Mouse (Mus musculus) heart, postnatal 0 days (tissue): Measurements from ENCODE around the gene Tmem151a. TPM values are rescaled to one million over a fixed set of nuclear protein-coding genes. Genes with fewer than 3 reads are reported as not detected.
"Not testable (repeated sequence)": the region's sequence is repeated elsewhere in the genome, so short reads cannot be mapped to it uniquely, and the experiment has no call there.

Experiments used
- ATAC-seq: fragments of 200-750 bp; cut with Nextera tagmentation; 2 replicates; pipeline ENCODE4 v1.8.0; 2017; ENCODE audit warnings: low read depth, moderate number of reproducible peaks, moderate library complexity; ENCODE audit not compliant: insufficient read depth
- DNase-seq: peaks from one replicate; pipeline ENCODE4 v3.0.0-alpha.2; 2016; ENCODE audit warnings: low spot score
- H3K27ac ChIP-seq: fragments of 300-500 bp; sonication (generic); 2 replicates; pipeline ENCODE4 v1.5.1; 2014; ENCODE audit warnings: low read depth, mild to moderate bottlenecking
- H3K27me3 ChIP-seq: fragments of 300-500 bp; sonication (generic); 2 replicates; pipeline ENCODE4 v1.6.1; 2014; ENCODE audit warnings: low read length, mixed read lengths; ENCODE audit not compliant: control insufficient read depth, insufficient read depth
- H3K36me3 ChIP-seq: fragments of 300-500 bp; sonication (generic); replicated peaks from 2 replicates; pipeline ENCODE4 v1.6.1; 2014; ENCODE audit warnings: low read length, mixed read lengths; ENCODE audit not compliant: control insufficient read depth, insufficient read depth
- H3K4me1 ChIP-seq: fragments of 300-500 bp; sonication (generic); 2 replicates; pipeline ENCODE4 v1.6.1; 2014; ENCODE audit warnings: antibody characterized with exemption; ENCODE audit not compliant: control insufficient read depth, insufficient read depth
- H3K4me2 ChIP-seq: fragments of 300-500 bp; sonication (generic); 2 replicates; pipeline ENCODE4 v1.6.1; 2014; ENCODE audit warnings: low read depth, mild to moderate bottlenecking, low read length, moderate library complexity
- H3K4me3 ChIP-seq: fragments of 300-500 bp; sonication (generic); 2 replicates; pipeline ENCODE4 v1.5.1; 2014; ENCODE audit warnings: low read depth, low read length
- H3K9ac ChIP-seq: fragments of 300-500 bp; sonication (generic); replicated peaks from 2 replicates; pipeline ENCODE4 v1.6.1; 2014; ENCODE audit warnings: low read depth, low read length, mixed read lengths
- H3K9me3 ChIP-seq: fragments of 300-500 bp; sonication (generic); replicated peaks from 2 replicates; pipeline ENCODE4 v1.6.1; 2016; ENCODE audit warnings: low read length; ENCODE audit not compliant: control insufficient read depth
- CTCF ChIP-seq: IDR thresholded peaks from 2 replicates; pipeline ENCODE4 v1.5.1; 2016; ENCODE audit warnings: antibody characterized with exemption, control low read depth, low read depth
- EP300 ChIP-seq: IDR thresholded peaks from 2 replicates; pipeline ENCODE4 v1.6.1; 2016; ENCODE audit warnings: antibody characterized with exemption, low read depth
- WGBS: fragments of 180-500 bp; shearing (Covaris S2); extraction: QIAGEN DNeasy Blood & Tissue Kit; methylation state at CpG from one replicate; pipeline ENCODE4 v1.1.7; 2014; 5-methylcytosine and 5-hydroxymethylcytosine counted together
- polyA plus RNA-seq: library from polyadenylated mRNA; unstranded; fragments of >200 nt; fragmentation: Nextera tagmentation; extraction: Ambion mirVana; gene quantifications from 2 replicates; pipeline ENCODE4 v1.2.1, GENCODE M21; 2015
- total RNA-seq: library from RNA; depleted of rRNA; stranded (reverse); fragments of >200 nt; gene quantifications from 2 replicates; pipeline ENCODE4 v1.2.3, GENCODE M21; 2014; ENCODE audit warnings: low replicate concordance

Tmem151a gene
- total and polyA plus RNA-seq, 2 experiments from 2014 or later, result 2.6 to 3.0 TPM

DNA sequence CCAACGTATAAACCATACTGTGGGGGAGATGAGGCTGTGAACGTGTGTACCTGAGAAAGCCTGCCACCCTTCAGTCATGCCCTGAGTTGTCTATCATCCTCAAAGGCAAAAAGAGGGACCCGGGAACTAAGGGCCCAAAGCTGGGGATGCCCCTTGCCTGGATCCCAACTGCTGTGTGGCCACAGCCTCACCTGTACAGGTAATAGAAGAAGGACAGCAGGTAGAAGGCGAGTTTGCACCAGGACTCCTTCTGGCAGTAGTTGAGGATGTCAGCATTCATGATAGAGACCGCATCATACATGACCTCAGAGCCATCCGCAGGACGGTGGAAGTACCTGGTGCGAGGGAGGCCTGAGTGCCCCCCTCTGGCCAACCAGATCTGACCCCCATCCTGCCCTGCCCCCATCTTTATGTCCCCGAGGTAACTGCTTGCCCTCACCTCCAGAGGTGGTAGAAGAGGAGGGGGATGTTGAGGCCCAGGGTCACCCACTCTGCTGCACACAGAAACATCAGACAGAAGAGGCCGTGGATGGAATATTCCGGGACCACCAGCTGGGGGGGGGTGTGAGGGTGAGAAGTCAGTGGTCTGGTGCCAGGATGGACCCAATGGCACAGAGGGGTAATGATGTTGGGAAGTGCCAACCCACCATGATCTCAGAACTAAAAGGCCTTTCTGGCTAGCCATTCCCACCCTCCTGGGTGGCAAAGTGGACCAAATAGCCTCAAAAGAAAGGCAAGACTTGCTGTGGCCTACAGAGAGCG is 8.3 kb upstream of the Tmem151a start:
- no peaks in the 10 kb centered on the region for H3K27me3 ChIP-seq
- ATAC-seq (no peak), DNase-seq (peak; percentile 2)
- no peak overlapping the region for H3K9ac ChIP-seq
- 63% methylated on average over 12 of the region's 12 CpGs for WGBS
- no peak overlapping the region for H3K27ac ChIP-seq
- peaks cover 22% of the 10 kb centered on the region for H3K36me3 ChIP-seq
- no peaks in the 10 kb centered on the region for H3K9me3 ChIP-seq
- no peak overlapping the region for H3K4me2 ChIP-seq
- H3K4me3 ChIP-seq, result no peak overlapping the region
- TF ChIP-seq EP300 (no peak), CTCF (no peak)
- H3K4me1 ChIP-seq, result peaks cover 17% of the 10 kb centered on the region

DNA sequence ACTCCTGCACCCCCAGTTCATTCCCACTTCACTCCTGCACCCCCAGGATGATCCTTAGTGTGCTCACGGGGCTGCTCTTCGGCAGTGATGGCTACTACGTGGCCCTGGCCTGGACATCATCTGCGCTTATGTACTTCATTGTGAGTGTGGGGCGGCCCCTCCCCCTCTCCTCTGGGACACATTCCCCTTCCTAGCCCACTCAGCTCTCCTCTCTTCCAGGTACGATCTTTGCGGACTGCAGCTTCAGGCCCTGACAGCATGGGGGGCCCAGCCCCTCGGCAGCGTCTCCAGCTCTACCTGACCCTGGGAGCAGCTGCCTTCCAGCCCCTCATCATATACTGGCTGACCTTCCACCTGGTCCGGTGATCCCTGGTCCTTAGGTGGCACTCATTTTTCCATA is 6.8 kb upstream of the Tmem151a start:
- Histone ChIP-seq H3K27me3 (no peaks in the 10 kb centered on the region), H3K4me2 (no peak overlapping the region), H3K9me3 (no peaks in the 10 kb centered on the region), H3K4me1 (peaks cover 14% of the 10 kb centered on the region), H3K36me3 (peaks cover 22% of the 10 kb centered on the region), H3K4me3 (no peak overlapping the region), H3K27ac (no peak overlapping the region), H3K9ac (no peak overlapping the region)
- ATAC-seq (no peak), DNase-seq (no peak)
- 88% methylated on average over 10 of the region's 10 CpGs for WGBS
- TF ChIP-seq CTCF, result no peak
- no peak for TF ChIP-seq EP300

DNA sequence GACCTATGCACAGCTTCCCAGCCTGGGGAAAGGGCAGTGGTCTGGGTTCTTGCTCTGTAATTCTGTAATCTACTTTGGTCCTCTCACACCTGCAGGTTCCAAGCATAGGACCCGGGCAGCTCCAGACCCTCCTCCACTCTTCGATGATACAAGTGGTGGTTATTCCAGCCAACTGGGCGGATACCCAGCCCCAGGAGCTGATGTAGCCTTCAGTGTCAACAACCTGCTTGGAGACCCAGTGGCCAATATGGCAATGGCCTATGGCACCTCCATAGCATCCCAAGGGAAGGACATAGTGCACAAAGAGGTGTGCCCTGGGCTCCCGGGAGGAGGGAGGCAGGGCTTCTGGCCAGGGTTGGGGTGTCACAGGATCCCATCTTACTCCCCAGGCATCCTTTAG is 4.0 kb upstream of the Tmem151a start:
- H3K36me3 ChIP-seq, result peaks cover 22% of the 10 kb centered on the region
- ATAC-seq (no peak), DNase-seq (no peak)
- TF ChIP-seq EP300 (no peak), CTCF (no peak)
- H3K4me3 ChIP-seq, result peak overlapping the region; percentile 82
- WGBS, result 84% methylated on average over 4 of the region's 4 CpGs
- H3K4me1 ChIP-seq, result peaks cover 14% of the 10 kb centered on the region
- peak overlapping the region; percentile 98 for H3K4me2 ChIP-seq
- no peak overlapping the region for H3K27ac ChIP-seq
- H3K9ac ChIP-seq, result no peak overlapping the region
- no peaks in the 10 kb centered on the region for H3K9me3 ChIP-seq
- peaks cover 22% of the 10 kb centered on the region for H3K27me3 ChIP-seq

DNA sequence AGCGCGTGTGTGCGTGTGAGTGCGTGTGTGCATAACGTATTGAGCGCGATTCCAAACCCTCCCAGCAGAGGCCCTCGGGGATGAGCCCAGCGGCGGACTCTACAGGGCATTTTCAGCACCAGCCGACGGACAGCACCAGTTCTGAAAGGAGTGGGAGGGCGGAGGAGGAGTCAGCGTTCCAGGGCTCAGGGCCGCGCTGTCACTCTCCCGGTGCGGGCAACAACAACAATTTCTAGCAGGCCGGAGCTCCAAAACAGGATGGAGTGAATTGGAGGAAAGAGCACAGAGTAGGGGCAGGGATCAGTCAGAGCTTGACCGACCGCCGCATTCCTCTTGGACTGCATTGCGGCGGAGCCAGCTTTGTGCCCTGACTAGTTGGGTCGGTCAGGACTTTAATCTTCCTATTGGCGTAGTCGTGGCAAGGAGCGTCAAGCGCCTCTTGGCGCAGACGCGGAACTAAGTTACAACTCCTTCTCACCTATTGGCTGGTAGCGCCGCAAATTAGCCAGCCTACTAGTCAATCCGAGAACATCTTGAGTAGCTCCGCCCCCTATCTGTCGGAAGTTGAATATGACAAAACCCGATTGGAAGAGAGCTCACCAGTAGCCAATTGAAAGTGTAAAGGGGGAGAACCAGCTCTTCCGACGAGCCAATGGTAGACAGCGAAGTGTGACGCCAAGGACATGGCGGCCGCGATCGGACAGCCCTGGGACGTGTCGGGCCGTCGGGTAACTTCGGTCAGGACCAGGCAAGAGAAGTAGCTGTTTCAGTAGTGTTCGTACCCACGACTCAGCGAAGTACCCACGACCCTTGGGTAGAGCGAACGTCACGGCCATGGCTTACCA is 2.8 kb upstream of the Tmem151a start, which contains the start of gene Yif1a:
Yif1a (plus strand) TSS at position 655 of the 845 bp plus-strand sequence.
- Histone ChIP-seq H3K4me1 (peaks cover 14% of the 10 kb centered on the region), H3K4me2 (peak within 1 kb of the TSS; percentile 98), H3K27ac (peak within 1 kb of the TSS; percentile 76), H3K9me3 (no peaks in the 10 kb centered on the region), H3K36me3 (peaks cover 22% of the 10 kb centered on the region), H3K9ac (peak within 1 kb of the TSS; percentile 63), H3K4me3 (peak within 1 kb of the TSS; percentile 82), H3K27me3 (peaks cover 34% of the 10 kb centered on the region)
- ATAC-seq (peak; percentile 93), DNase-seq (peak; percentile 99)
- WGBS, result under 1% methylated on average over 58 of the region's 58 CpGs
- peak; percentile 57 for TF ChIP-seq CTCF
- no peak; the same call in 1 of the 2 replicates for TF ChIP-seq EP300

DNA sequence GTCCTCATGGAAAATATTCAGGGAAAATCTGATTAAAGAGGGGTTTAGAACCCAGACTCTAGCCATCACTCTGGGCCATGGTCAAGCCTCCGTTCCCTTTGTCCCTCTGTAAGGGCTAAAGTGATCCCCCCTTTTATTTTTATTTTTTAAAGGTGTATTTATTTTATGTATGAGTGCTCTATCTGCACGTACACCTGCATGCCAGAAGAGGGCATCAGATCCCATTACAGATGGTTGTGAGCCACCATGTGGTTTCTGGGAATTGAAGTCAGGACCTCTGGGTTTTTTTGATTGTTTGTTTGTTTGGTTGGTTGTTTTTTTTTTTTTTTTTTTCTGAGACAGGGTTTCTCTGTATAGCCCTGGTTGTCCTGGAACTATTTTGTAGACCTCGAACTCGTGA is 1.2 kb upstream of the Tmem151a start:
- Histone ChIP-seq H3K27me3 (peaks cover 50% of the 10 kb centered on the region), H3K4me1 (peaks cover 14% of the 10 kb centered on the region), H3K36me3 (peaks cover 10% of the 10 kb centered on the region)
- H3K9me3 ChIP-seq, H3K9ac ChIP-seq, H3K4me2 ChIP-seq, H3K27ac ChIP-seq, DNase-seq, H3K4me3 ChIP-seq, ATAC-seq: not testable (repeated sequence)
- 61% methylated on average over 4 of the region's 4 CpGs for WGBS
